25 mouse cellular contexts compared by ENCODE assay signal in the genomic region with DNA sequence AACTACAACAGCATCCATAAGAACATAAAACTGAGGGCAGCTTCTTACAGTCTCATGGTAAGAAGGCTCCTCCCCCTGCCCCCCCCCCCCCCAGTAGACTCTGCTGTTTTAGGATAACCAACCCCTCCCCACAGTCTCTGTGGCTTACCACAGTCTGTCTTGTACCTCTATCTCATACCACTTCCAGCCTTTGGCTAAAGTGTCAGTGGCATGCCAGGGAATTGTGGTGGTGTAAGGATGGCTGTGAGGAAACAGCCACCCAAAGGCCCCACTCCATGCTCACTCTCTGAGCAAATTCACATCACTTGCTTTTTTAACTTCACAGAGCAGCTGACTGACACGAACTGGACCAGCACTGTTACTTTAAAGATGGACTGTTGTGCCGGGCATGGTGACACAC. TPM values are rescaled to one million over a fixed set of nuclear protein-coding genes. Genes with fewer than 3 reads are reported as not detected.
DNase-seq lines count a peak whose midpoint lies in the region; ATAC-seq and TF ChIP-seq lines count a peak whose summit lies in the region.
"Had no signal": no experiment of that assay in that cellular context is flagged by ENCODE, and none has a peak within 500 bp of the region (broad histone marks: within the 10 kb centered on the region; RNA-seq: fewer than 3 reads in every experiment).

No protein-coding gene starts in this region.

- H3K9ac ChIP-seq in embryonic facial prominence, embryonic 15.5 days = no peak overlapping the region
- H3K9ac ChIP-seq: embryonic facial prominence, embryonic 12.5 days; forebrain, embryonic 13.5 days; forebrain, postnatal 0 days; heart, embryonic 15.5 days; hindbrain, embryonic 14.5 days had no signal

- no peak for TF ChIP-seq CTCF in thymus, adult 2 months (IDR thresholded peaks at IDR 0.05; ENCODE audit: borderline replicate concordance, control insufficient read depth, extremely low read depth, insufficient read depth, low read length, poor library complexity)

- no peak for TF ChIP-seq POLR2A in thymus, adult 2 months (IDR thresholded peaks at IDR 0.05; ENCODE audit: control insufficient read depth, extremely low read depth, insufficient read depth, low read length, poor library complexity)

- no peaks in the 10 kb centered on the region for H3K27me3 ChIP-seq in embryonic facial prominence, embryonic 15.5 days
- no peaks in the 10 kb centered on the region for H3K27me3 ChIP-seq in embryonic facial prominence, embryonic 10.5 days (replicated peaks; ENCODE audit: low read depth, poor library complexity, severe bottlenecking)
- no peaks in the 10 kb centered on the region for H3K27me3 ChIP-seq in thymus, adult 2 months (ENCODE audit: control insufficient read depth, insufficient read depth, low read length)
- H3K27me3 ChIP-seq: CH12.LX; embryonic facial prominence, embryonic 12.5 days; forebrain, embryonic 13.5 days; heart, embryonic 15.5 days; Patski had no signal

- no peak overlapping the region for H3K4me2 ChIP-seq in embryonic facial prominence, embryonic 15.5 days (replicated peaks)
- H3K4me2 ChIP-seq: embryonic facial prominence, embryonic 12.5 days; forebrain, embryonic 13.5 days; heart, embryonic 15.5 days; hindbrain, embryonic 14.5 days had no signal

- no peaks in the 10 kb centered on the region for H3K9me3 ChIP-seq in embryonic facial prominence, embryonic 15.5 days (replicated peaks)
- H3K9me3 ChIP-seq in embryonic facial prominence, embryonic 10.5 days = no peaks in the 10 kb centered on the region
- H3K9me3 ChIP-seq: embryonic facial prominence, embryonic 12.5 days; forebrain, embryonic 13.5 days; heart, embryonic 15.5 days; hindbrain, embryonic 10.5 days had no signal

- no peaks in the 10 kb centered on the region for H3K36me3 ChIP-seq in embryonic facial prominence, embryonic 15.5 days
- H3K36me3 ChIP-seq in embryonic facial prominence, embryonic 10.5 days (replicated peaks) = no peaks in the 10 kb centered on the region
- no peaks in the 10 kb centered on the region for H3K36me3 ChIP-seq in thymus, adult 2 months (ENCODE audit: control insufficient read depth, insufficient read depth, low read length)
- H3K36me3 ChIP-seq: embryonic facial prominence, embryonic 12.5 days had no signal

- DNase-seq in embryonic facial prominence, embryonic 10.5 days (ENCODE audit: low spot score) = no peak
- peak; percentile 31 for DNase-seq in 3134 (ENCODE audit: extremely low read depth, insufficient read length, low spot score)
- DNase-seq in thymus, adult 2 months = no peak
- DNase-seq in retina, postnatal 1 day = no peak
- no peak for DNase-seq in lung, postnatal 4 days
- DNase-seq: adrenal gland, postnatal 14 days; cerebellum, adult 18-20 months; cerebellum, adult 9-11 months; embryo, embryonic 11 days; forebrain, postnatal 0 days; gastrocnemius, adult 2 months; gastrocnemius, postnatal 25 days; heart, adult 11 months; heart, postnatal 14 days had no signal

- H3K4me1 ChIP-seq in embryonic facial prominence, embryonic 15.5 days = peaks cover 8% of the 10 kb centered on the region; the same call in 1 of the 2 replicates
- H3K4me1 ChIP-seq in embryonic facial prominence, embryonic 10.5 days = no peaks in the 10 kb centered on the region; the same call in 1 of the 2 replicates
- H3K4me1 ChIP-seq in thymus, adult 2 months (replicated peaks; ENCODE audit: control insufficient read depth, insufficient read depth, low read length) = peaks cover under 1% of the 10 kb centered on the region; the same call in 1 of the 2 replicates

- ATAC-seq in embryonic facial prominence, embryonic 15.5 days (ENCODE audit: insufficient number of reproducible peaks, low FRiP score, low TSS enrichment, low read depth) = peak; percentile 54; the same call in 1 of the 2 replicates
- ATAC-seq in granulocyte monocyte progenitor cell, adult 5-6 weeks (replicated peaks; ENCODE audit: poor library complexity, severe bottlenecking) = peak; percentile 64
- peak; percentile 71 for ATAC-seq in megakaryocyte progenitor cell, adult 5-6 weeks (replicated peaks; ENCODE audit: poor library complexity)
- ATAC-seq: activated CD4-positive, CD25-positive, alpha-beta regulatory T cell, adult 4 months; Patski had no signal

- no peak overlapping the region for H3K4me3 ChIP-seq in embryonic facial prominence, embryonic 15.5 days (replicated peaks)
- no peak overlapping the region for H3K4me3 ChIP-seq in embryonic facial prominence, embryonic 10.5 days
- no peak overlapping the region for H3K4me3 ChIP-seq in thymus, adult 2 months (ENCODE audit: control insufficient read depth, insufficient read depth, low read length)
- H3K4me3 ChIP-seq: embryonic facial prominence, embryonic 12.5 days; forebrain, embryonic 13.5 days; gastrocnemius, adult 2 months; heart, embryonic 15.5 days; hindbrain, embryonic 10.5 days had no signal

- WGBS in embryonic facial prominence, embryonic 15.5 days = 66% methylated on average over 2 of the region's 2 CpGs
- WGBS in embryonic facial prominence, embryonic 10.5 days = 92% methylated on average over 2 of the region's 2 CpGs
- 23% methylated on average over 2 of the region's 2 CpGs for WGBS in thymus, adult 2 months

- H3K27ac ChIP-seq in embryonic facial prominence, embryonic 15.5 days (replicated peaks) = no peak overlapping the region
- H3K27ac ChIP-seq in embryonic facial prominence, embryonic 10.5 days (replicated peaks) = no peak overlapping the region
- no peak overlapping the region for H3K27ac ChIP-seq in thymus, adult 2 months (ENCODE audit: control insufficient read depth, insufficient read depth, low read length)
- H3K27ac ChIP-seq: gastrocnemius, adult 2 months; heart, embryonic 15.5 days; hindbrain, embryonic 10.5 days; hindbrain, embryonic 14.5 days had no signal

RNA-seq across cellular contexts. Expression of gene Ap1s3, which starts 26.7 kb away (rescaled TPM):
- 0.39 and 0.47 TPM in 2 replicates for polyA plus RNA-seq in embryonic facial prominence, embryonic 15.5 days (2015; fragmentation: Nextera tagmentation; extraction: Ambion mirVana)
- polyA plus RNA-seq in embryonic facial prominence, embryonic 10.5 days (2016; fragmentation: Nextera tagmentation; extraction: Ambion mirVana) = 0.24 and 0.41 TPM in 2 replicates
- 8.8 and 11.3 TPM in 2 replicates for total RNA-seq in granulocyte monocyte progenitor cell, adult 5-6 weeks (2014; fragmentation: Nextera tagmentation)
- total RNA-seq in granulocyte monocyte progenitor cell, adult 5-6 weeks (2017) = 1.9 and 2.3 TPM in 2 replicates
- 16.8 and 19.7 TPM in 2 replicates for total RNA-seq in megakaryocyte progenitor cell, adult 5-6 weeks (2015)
- 2.5 and 4.6 TPM in 2 replicates for total RNA-seq in megakaryocyte progenitor cell, adult 5-6 weeks (2017)
- polyA plus RNA-seq in thymus, adult 2 months (2012; rRNA removed) = 60.5 and 60.7 TPM in 2 replicates
- total RNA-seq: gastrocnemius, adult 2 months; gastrocnemius, postnatal 25 days had no signal

Comparison
In these comparisons a context has a peak if more than half of its experiments do, and no peak if none do; other contexts are left out.
1. RNA of gene Ap1s3, which starts 26.7 kb away (polyA plus RNA-seq): 60.5 to 60.7 TPM in thymus, adult 2 months; 0.39 to 0.47 TPM in embryonic facial prominence, embryonic 15.5 days and 0.24 to 0.41 TPM in embryonic facial prominence, embryonic 10.5 days; every median in the first group is over 10 times any median in the second.
2. Peak in every context shown above with its lines, with median percentiles within 50 percentile points of each other: ATAC-seq.